Mouse (Mus musculus) sigmoid colon, adult 10 weeks (tissue): ENCODE data around the gene Usp53. TPM values are rescaled to one million over a fixed set of nuclear protein-coding genes. Genes with fewer than 3 reads are reported as not detected.

Experiments used
- polyA plus RNA-seq: library from polyadenylated mRNA; stranded (reverse); fragments of 350-450 nt; fragmentation: Illumina TruSeq; extraction: RNeasy Lipid Tissue Mini Kit (QIAGEN cat#74804); gene quantifications from one replicate; pipeline ENCODE4 v1.2.3, GENCODE M21; 2014; ENCODE audit warnings: low read depth, low replicate concordance

Usp53 gene
- polyA plus RNA-seq, result 202 TPM

GRCm38 (mm10) chr3:122984249-122985182 lies at the start of gene Usp53:
Usp53 (minus strand) TSS chr3:122984510.

DNA sequence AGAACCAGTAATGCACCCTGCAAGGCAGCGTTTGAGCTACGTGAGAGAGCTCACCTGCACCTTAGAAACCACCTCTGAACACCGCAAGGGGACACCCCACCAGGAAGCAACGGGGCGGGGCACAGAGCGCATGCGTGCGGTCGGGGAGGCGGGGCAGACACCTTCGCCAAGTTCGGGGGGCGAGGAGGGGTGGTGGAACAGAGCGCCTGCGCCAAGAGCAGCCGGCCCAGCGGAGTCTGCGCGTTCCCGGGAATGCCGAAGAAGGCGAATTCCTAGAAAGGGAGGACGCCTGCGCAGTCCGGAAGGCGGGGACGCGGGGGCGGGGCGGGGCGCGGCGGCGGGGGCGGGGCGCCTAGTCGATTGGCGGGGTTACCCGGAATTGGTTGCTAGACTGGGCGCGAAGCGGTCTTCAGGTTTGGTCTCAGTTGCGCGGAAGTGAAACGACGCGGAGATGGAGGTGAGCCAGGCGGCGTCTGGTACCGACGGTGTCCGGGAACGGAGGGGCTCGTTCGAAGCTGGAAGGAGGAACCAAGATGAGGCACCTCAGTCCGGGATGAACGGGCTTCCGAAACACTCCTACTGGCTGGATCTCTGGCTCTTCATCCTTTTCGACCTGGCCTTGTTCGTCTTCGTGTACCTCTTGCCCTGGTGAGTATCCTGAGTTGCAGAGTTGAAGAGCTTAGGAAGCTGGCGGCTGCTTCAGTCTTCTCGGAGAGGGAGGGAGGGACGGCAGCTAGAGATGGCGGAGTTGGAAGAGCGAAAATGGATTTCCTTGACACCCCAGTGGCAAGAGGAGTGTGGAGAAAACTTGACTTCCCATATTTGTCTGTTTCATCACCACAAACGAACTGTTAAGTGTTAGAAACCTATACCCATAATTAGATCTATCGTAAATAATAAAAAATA lies 60.0 kb downstream of the Usp53 start, which contains the start of gene 1810037I17Rik:
1810037I17Rik (plus strand) TSS at position 195 of the 906 bp plus-strand sequence.

DNA sequence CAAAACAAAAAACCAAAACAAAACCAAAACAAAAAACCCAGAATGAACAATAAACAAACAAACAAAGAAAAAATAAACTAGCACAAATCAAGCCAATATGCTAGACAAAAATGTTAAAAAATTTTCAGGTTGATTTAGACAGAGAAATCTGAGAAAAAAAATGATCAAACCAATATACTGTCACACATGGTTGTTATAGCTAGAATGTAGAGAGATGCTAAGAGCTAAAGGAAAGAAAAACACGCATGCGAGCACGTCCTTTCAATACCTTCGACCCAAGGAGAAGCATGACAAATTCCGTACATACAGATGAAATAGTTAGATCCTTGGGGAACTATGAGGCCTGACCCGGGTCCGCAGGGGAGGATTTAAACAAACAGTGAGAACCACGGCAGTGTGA lies 65.0 kb downstream of the Usp53 start, which contains the start of gene Gm10959:
Gm10959 (minus strand) TSS at position 101 of the 400 bp plus-strand sequence.

GRCm38 (mm10) chr3:122894772-122895171 lies 89.5 kb downstream of the Usp53 start, which contains the start of gene Fabp2:
Fabp2 (plus strand) TSS chr3:122895072.

Other genes with a start within 250 kb of the Usp53 start
- 776 TPM for gene Fabp2, start 89.4 kb downstream of the Usp53 start, polyA plus RNA-seq
- not detected for gene Gm10959, start 65.2 kb downstream of the Usp53 start, polyA plus RNA-seq
- gene 1810037I17Rik, start 60.3 kb downstream of the Usp53 start, polyA plus RNA-seq, result 104 TPM
- gene Myoz2, start 50.5 kb upstream of the Usp53 start, polyA plus RNA-seq, result 0.44 TPM